Mouse (Mus musculus) neural tube, embryonic 12.5 days (tissue): ENCODE data around the gene Smu1. TPM values are rescaled to one million over a fixed set of nuclear protein-coding genes. Genes with fewer than 3 reads are reported as not detected.

Source experiments
- ATAC-seq: fragments of 200-750 bp; cut with Nextera tagmentation; 2 replicates; pipeline ENCODE4 v1.8.0; 2017; ENCODE audit warnings: low read depth, mild to moderate bottlenecking, moderate TSS enrichment, moderate library complexity; ENCODE audit not compliant: low FRiP score
- H3K27ac ChIP-seq: fragments of 300-500 bp; sonication (generic); 2 replicates; pipeline ENCODE4 v1.5.1; 2016
- H3K27me3 ChIP-seq: fragments of 300-500 bp; sonication (generic); replicated peaks from 2 replicates; pipeline ENCODE4 v1.6.1; 2016; ENCODE audit warnings: mild to moderate bottlenecking
- H3K36me3 ChIP-seq: fragments of 300-500 bp; sonication (generic); 2 replicates; pipeline ENCODE4 v1.6.1; 2016; ENCODE audit warnings: mild to moderate bottlenecking
- H3K4me1 ChIP-seq: fragments of 300-500 bp; sonication (generic); 2 replicates; pipeline ENCODE4 v1.6.1; 2016
- H3K4me2 ChIP-seq: fragments of 300-500 bp; sonication (generic); replicated peaks from 2 replicates; pipeline ENCODE4 v1.6.1; 2016; ENCODE audit warnings: mild to moderate bottlenecking
- H3K4me3 ChIP-seq: fragments of 300-500 bp; sonication (generic); 2 replicates; pipeline ENCODE4 v1.5.1; 2016
- H3K9ac ChIP-seq: fragments of 300-500 bp; sonication (generic); 2 replicates; pipeline ENCODE4 v1.6.1; 2016; ENCODE audit warnings: mild to moderate bottlenecking
- H3K9me3 ChIP-seq: fragments of 300-500 bp; sonication (generic); 2 replicates; pipeline ENCODE4 v1.6.1; 2016; ENCODE audit warnings: mild to moderate bottlenecking
- WGBS: fragments of 180-500 bp; shearing (Covaris S2); methylation state at CpG from one replicate; pipeline ENCODE4 v1.1.7; 2016; 5-methylcytosine and 5-hydroxymethylcytosine counted together
- microRNA counts: library from miRNA; unstranded; fragments of <30 nt; microRNA quantifications from one replicate; lab custom pipeline; 2017
- microRNA-seq: library from miRNA; unstranded; fragments of <30 nt; microRNA quantifications from one replicate; pipeline ENCODE4, GENCODE M21; 2017
- polyA plus RNA-seq: library from polyadenylated mRNA; unstranded; fragments of >200 nt; fragmentation: Nextera tagmentation; extraction: Ambion mirVana; gene quantifications from 2 replicates; pipeline ENCODE4 v1.2.1, GENCODE M21; 2016

Smu1 gene
- polyA plus RNA-seq, 1 experiment from 2014 or later = 145 TPM

DNA sequence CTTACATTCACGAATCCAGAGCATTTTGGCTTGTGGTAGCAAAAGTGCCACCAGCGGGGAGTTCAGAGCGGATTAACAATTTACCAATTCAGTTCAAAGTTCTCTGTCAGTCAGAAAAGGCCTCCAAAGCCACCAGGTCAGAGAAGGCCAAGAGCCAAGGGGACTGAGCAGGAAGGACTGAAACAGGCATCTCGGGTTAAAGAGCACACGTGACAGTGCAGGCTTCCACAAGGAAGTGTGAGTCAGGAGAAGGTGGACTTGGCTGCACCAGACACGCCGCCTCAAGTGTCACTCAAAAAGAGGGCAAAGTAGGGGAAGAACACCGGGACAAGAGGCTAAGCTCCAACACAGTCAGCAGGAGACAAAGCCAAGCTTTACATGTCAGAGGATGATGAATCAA, 57.5 kb downstream of the Smu1 start:
- no peak overlapping the region for H3K9ac ChIP-seq
- 87% methylated on average over 8 of the region's 8 CpGs for WGBS

DNA sequence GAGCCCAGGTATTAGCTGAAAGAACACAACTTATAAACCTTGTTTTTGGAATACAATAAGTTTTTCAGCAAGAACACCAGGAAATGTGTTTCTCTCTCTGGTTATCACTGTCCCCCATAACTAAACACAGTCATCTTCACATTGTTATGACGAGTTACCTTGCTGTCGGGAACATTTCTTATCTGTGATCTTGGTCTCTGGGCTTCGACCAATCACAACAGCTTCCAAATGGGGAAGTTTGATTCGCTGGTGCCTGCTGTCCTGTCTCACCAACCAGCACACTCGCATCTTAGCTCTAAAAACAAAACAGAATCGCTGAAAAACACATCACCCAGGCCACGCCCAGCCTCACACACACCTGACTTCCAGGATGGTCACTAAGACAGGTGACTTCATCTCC, 60.7 kb downstream of the Smu1 start:
- Histone ChIP-seq H3K27ac (no peak overlapping the region), H3K9me3 (no peaks in the 10 kb centered on the region), H3K4me1 (peaks cover 10% of the 10 kb centered on the region), H3K4me2 (no peak overlapping the region), H3K9ac (no peak overlapping the region), H3K27me3 (no peaks in the 10 kb centered on the region), H3K4me3 (no peak overlapping the region), H3K36me3 (peaks cover 46% of the 10 kb centered on the region)
- 83% methylated on average over 7 of the region's 7 CpGs for WGBS
- ATAC-seq = no peak

More for the DNA sequence above, 57.5 kb downstream of the Smu1 start:
- peaks cover 19% of the 10 kb centered on the region for H3K36me3 ChIP-seq
- no peaks in the 10 kb centered on the region for H3K9me3 ChIP-seq
- no peak overlapping the region for H3K4me3 ChIP-seq
- H3K4me1 ChIP-seq = peaks cover 21% of the 10 kb centered on the region
- no peaks in the 10 kb centered on the region for H3K27me3 ChIP-seq
- no peak overlapping the region for H3K27ac ChIP-seq
- ATAC-seq = no peak
- H3K4me2 ChIP-seq = no peak overlapping the region

DNA sequence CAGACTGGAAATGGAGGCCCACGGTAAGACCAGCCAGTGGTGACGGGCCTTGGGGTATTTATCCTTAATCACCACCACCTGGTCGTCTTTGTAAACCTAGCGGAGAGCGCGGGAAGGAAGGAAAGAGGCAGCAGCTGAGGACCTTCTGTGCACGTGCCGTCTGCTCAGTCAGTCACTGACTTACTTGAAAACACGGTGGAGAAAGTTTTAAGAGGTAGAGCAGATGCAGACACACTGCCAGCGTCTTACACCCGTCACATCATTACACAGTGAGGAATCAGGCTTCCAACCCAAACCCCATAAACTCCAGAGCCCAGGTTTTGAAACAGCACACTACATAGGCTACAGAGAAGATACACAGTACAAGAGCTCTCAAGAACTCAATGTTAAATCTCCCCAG, 66.6 kb downstream of the Smu1 start:
- no peak for ATAC-seq
- Histone ChIP-seq H3K27me3 (no peaks in the 10 kb centered on the region), H3K36me3 (peaks cover 72% of the 10 kb centered on the region), H3K9me3 (no peaks in the 10 kb centered on the region), H3K4me1 (no peaks in the 10 kb centered on the region), H3K4me2 (no peak overlapping the region), H3K9ac (no peak overlapping the region), H3K4me3 (no peak overlapping the region), H3K27ac (no peak overlapping the region)
- 88% methylated on average over 11 of the region's 11 CpGs for WGBS

MicroRNA genes within 50 kb of the gene (microRNA counts, 519-probe panel; counts per million panel counts)
- 342 counts per million, percentile 67 among the panel's probes with 10 or more counts for microRNA mmu-miR-207 (lab: Ali Mortazavi, UCI)

Small RNA genes lying within 50 kb of the gene (microRNA-seq; reads per million reads assigned to microRNA genes)
- not detected for gene Mir207

Other genes with a start within 250 kb of the Smu1 start
- 55.9 and 57.9 TPM in 2 replicates for gene Aptx, start 54.7 kb downstream of the Smu1 start, polyA plus RNA-seq
- gene Dnaja1, start 35.8 kb downstream of the Smu1 start, polyA plus RNA-seq = 690 and 701 TPM in 2 replicates
- gene B4galt1, start 96.1 kb upstream of the Smu1 start, polyA plus RNA-seq = 12.8 and 14.1 TPM in 2 replicates
- not detected in 2 replicates for gene Spink4, start 162.1 kb upstream of the Smu1 start, polyA plus RNA-seq
- 238 and 242 TPM in 2 replicates for gene Bag1, start 190.4 kb upstream of the Smu1 start, polyA plus RNA-seq
- 154 and 155 TPM in 2 replicates for gene Chmp5, start 190.5 kb upstream of the Smu1 start, polyA plus RNA-seq
- gene Nfx1, start 213.0 kb upstream of the Smu1 start, polyA plus RNA-seq = 96.8 and 96.9 TPM in 2 replicates